Mouse (Mus musculus) kidney, postnatal 0 days (tissue): ENCODE results near the gene Spdl1. TPM values are rescaled to one million over a fixed set of nuclear protein-coding genes. Genes with fewer than 3 reads are reported as not detected.

Source experiments
- ATAC-seq: fragments of 200-750 bp; cut with Nextera tagmentation; replicated peaks from 2 replicates; pipeline ENCODE4 v1.8.0; 2017; ENCODE audit warnings: low read depth, moderate number of reproducible peaks, moderate TSS enrichment, moderate library complexity; ENCODE audit not compliant: low FRiP score
- DNase-seq: peaks from one replicate; pipeline ENCODE4 v3.0.0-alpha.2; 2016; ENCODE audit warnings: low spot score
- H3K27ac ChIP-seq: fragments of 300-500 bp; sonication (generic); 2 replicates; pipeline ENCODE4 v1.5.1; 2014; ENCODE audit warnings: mild to moderate bottlenecking
- H3K27me3 ChIP-seq: fragments of 300-500 bp; sonication (generic); 2 replicates; pipeline ENCODE4 v1.6.1; 2014; ENCODE audit warnings: low read length, mixed read lengths; ENCODE audit not compliant: insufficient read depth
- H3K36me3 ChIP-seq: fragments of 300-500 bp; sonication (generic); 2 replicates; pipeline ENCODE4 v1.6.1; 2014; ENCODE audit warnings: low read length, mixed read lengths; ENCODE audit not compliant: insufficient read depth
- H3K4me1 ChIP-seq: fragments of 300-500 bp; sonication (generic); replicated peaks from 2 replicates; pipeline ENCODE4 v1.6.1; 2014; ENCODE audit warnings: antibody characterized with exemption, low read length, mixed read lengths; ENCODE audit not compliant: insufficient read depth
- H3K4me2 ChIP-seq: fragments of 300-500 bp; sonication (generic); 2 replicates; pipeline ENCODE4 v1.6.1; 2014; ENCODE audit warnings: mild to moderate bottlenecking, low read length, moderate library complexity, mixed read lengths
- H3K4me3 ChIP-seq: fragments of 300-500 bp; sonication (generic); replicated peaks from 2 replicates; pipeline ENCODE4 v1.5.1; 2014; ENCODE audit warnings: low read depth, low read length
- H3K9ac ChIP-seq: fragments of 300-500 bp; sonication (generic); 2 replicates; pipeline ENCODE4 v1.6.1; 2014; ENCODE audit warnings: low read depth, low read length
- H3K9me3 ChIP-seq: fragments of 300-500 bp; sonication (generic); replicated peaks from 2 replicates; pipeline ENCODE4 v1.6.1; 2016; ENCODE audit warnings: low read length, inconsistent platforms, mixed read lengths
- CTCF ChIP-seq: IDR thresholded peaks from 2 replicates; pipeline ENCODE4 v1.5.1; 2016; ENCODE audit warnings: antibody characterized with exemption, low read depth, mild to moderate bottlenecking, moderate library complexity
- WGBS: fragments of 180-500 bp; shearing (Covaris S2); extraction: QIAGEN DNeasy Blood & Tissue Kit; methylation state at CpG from one replicate; pipeline ENCODE4 v1.1.7; 2014; 5-methylcytosine and 5-hydroxymethylcytosine counted together
- polyA plus RNA-seq: library from polyadenylated mRNA; unstranded; fragments of >200 nt; fragmentation: Nextera tagmentation; extraction: Ambion mirVana; gene quantifications from 2 replicates; pipeline ENCODE4 v1.2.1, GENCODE M21; 2015

The Spdl1 gene
- 9.0 and 9.2 TPM in 2 replicates for polyA plus RNA-seq

GRCm38 (mm10) chr11:34833318-34834086, at the start of gene Spdl1:
TSS of gene Spdl1 (minus strand) at chr11:34833641.
- peak within 1 kb of the TSS; percentile 73 for H3K4me3 ChIP-seq
- peak within 1 kb of the TSS; percentile 76 for H3K4me2 ChIP-seq
- H3K9me3 ChIP-seq: no peaks in the 10 kb centered on the region
- DNase-seq: peak; percentile 97
- peak within 1 kb of the TSS; percentile 55 for H3K9ac ChIP-seq
- no peak for TF ChIP-seq CTCF
- 0 out of 2 replicates have a peak within 1 kb of the TSS, but pooled peaks have one; percentile 31 for H3K27ac ChIP-seq
- ATAC-seq: peak; percentile 92
- under 1% methylated on average over 49 of the region's 49 CpGs for WGBS
- peaks cover 6% of the 10 kb centered on the region for H3K4me1 ChIP-seq
- H3K36me3 ChIP-seq: 0 out of 2 replicates have a peak, but pooled peaks cover 7% of the 10 kb centered on the region
- H3K27me3 ChIP-seq: no peaks in the 10 kb centered on the region

DNA sequence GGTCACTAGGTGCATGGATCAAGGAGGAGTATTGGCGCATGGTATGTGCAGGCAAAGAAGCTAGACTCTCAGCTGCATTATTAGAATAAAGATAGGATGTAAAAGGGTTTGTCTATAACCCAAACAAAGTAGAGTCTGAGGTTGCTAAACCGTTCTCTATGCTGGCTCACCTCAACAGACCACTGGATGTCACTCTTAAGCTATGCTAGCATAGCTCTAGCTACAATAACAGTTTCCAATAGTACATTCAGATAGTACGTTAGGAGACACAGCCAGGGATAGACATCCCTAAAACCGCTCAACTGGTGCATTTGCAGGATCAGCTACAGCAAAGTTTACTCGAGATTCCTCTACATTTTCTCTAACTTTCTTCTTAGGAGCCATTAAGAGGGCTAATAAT, 48.1 kb upstream of the Spdl1 start:
- Histone ChIP-seq H3K4me2 (no peak overlapping the region), H3K27ac (no peak overlapping the region), H3K9me3 (no peaks in the 10 kb centered on the region), H3K27me3 (no peaks in the 10 kb centered on the region), H3K4me1 (no peaks in the 10 kb centered on the region), H3K4me3 (no peak overlapping the region), H3K9ac (no peak overlapping the region), H3K36me3 (no peaks in the 10 kb centered on the region)
- peak; percentile 87 for TF ChIP-seq CTCF
- WGBS: 35% methylated on average over 5 of the region's 5 CpGs
- peak; percentile 84 for DNase-seq
- no peak; the same call in 1 of the 2 replicates for ATAC-seq

- no peak overlapping the region for H3K9ac ChIP-seq
- WGBS: 67% methylated on average over 1 of the region's 1 CpGs
- DNase-seq (no peak), ATAC-seq (no peak)
- no peak overlapping the region for H3K4me2 ChIP-seq
- H3K9me3 ChIP-seq: no peaks in the 10 kb centered on the region
- no peak overlapping the region for H3K27ac ChIP-seq
- H3K36me3 ChIP-seq: no peaks in the 10 kb centered on the region
- H3K4me1 ChIP-seq: no peaks in the 10 kb centered on the region
- TF ChIP-seq CTCF: no peak
- H3K27me3 ChIP-seq: no peaks in the 10 kb centered on the region
- H3K4me3 ChIP-seq: no peak overlapping the region
Measured at GRCm38 (mm10) chr11:34879678-34880077, 46.2 kb upstream of the Spdl1 start.

DNA sequence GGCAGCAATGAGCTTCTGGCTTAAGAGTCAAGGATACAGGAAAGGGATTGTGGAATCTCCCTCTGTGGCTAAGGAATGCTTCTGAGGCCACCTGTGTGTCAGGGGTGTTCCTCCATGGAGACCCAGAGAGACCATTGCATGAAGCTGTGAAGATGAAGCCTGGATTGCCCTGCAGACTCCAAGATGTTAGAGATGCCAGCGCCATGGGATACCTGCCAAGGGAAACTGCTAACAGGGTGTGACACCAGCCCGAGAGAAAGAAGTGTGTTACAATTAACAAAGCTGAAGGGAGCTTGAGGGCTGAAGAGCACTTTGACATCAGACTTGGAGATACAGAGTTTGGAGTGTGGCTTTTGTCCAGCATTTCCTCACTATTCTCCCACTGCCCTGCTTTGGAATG, 40.4 kb upstream of the Spdl1 start:
- Histone ChIP-seq H3K4me1 (no peaks in the 10 kb centered on the region), H3K9ac (no peak overlapping the region), H3K27ac (no peak overlapping the region), H3K36me3 (no peaks in the 10 kb centered on the region), H3K27me3 (no peaks in the 10 kb centered on the region), H3K9me3 (no peaks in the 10 kb centered on the region), H3K4me2 (no peak overlapping the region), H3K4me3 (no peak overlapping the region)
- WGBS: 84% methylated on average over 2 of the region's 2 CpGs
- DNase-seq (no peak), ATAC-seq (no peak)
- no peak for TF ChIP-seq CTCF

- no peak overlapping the region for H3K27ac ChIP-seq
- no peaks in the 10 kb centered on the region for H3K9me3 ChIP-seq
- no peak overlapping the region for H3K9ac ChIP-seq
- no peak overlapping the region for H3K4me2 ChIP-seq
- ATAC-seq (no peak), DNase-seq (no peak)
- no peaks in the 10 kb centered on the region for H3K36me3 ChIP-seq
- H3K4me1 ChIP-seq: no peaks in the 10 kb centered on the region
- H3K27me3 ChIP-seq: no peaks in the 10 kb centered on the region
- H3K4me3 ChIP-seq: no peak overlapping the region
- TF ChIP-seq CTCF: no peak
- 81% methylated on average over 2 of the region's 2 CpGs for WGBS
Measured at GRCm38 (mm10) chr11:34872432-34872831, 39.0 kb upstream of the Spdl1 start.

DNA sequence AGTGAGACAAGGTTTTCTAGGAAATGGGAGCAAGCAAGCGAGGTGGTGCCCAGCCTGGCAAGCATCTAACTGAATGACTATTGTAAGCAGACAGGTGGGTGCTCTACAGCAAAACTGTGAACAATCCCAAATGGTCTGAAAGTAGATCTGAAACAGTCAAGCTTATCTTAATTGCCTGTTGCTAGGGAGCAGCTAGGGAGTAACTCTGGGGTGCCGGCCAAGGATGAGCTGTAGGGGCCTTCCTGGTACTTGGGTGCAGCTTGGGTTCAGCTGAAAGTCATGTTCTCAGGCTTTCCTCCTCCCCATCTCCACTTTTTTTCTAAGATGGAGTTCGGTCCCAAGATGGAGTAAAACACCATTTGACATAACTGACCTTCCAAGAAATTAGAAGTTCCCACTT, 38.5 kb upstream of the Spdl1 start:
- Histone ChIP-seq H3K27ac (no peak overlapping the region), H3K9ac (no peak overlapping the region), H3K36me3 (no peaks in the 10 kb centered on the region), H3K27me3 (no peaks in the 10 kb centered on the region), H3K9me3 (no peaks in the 10 kb centered on the region), H3K4me2 (no peak overlapping the region), H3K4me3 (no peak overlapping the region), H3K4me1 (no peaks in the 10 kb centered on the region)
- no peak for ATAC-seq
- 80% methylated on average over 3 of the region's 3 CpGs for WGBS
- no peak for TF ChIP-seq CTCF
- DNase-seq: no peak
